Mouse (Mus musculus) right cerebral cortex, postnatal 10 days (tissue): ENCODE results near the gene Frk.
"Not testable (repeated sequence)": the region's sequence is repeated elsewhere in the genome, so short reads cannot be mapped to it uniquely, and the experiment has no call there.

Source experiments
- DNase-seq, 2 experiments: peaks; one replicate each; pipeline ENCODE4 v3.0.0; 2021; ENCODE audit warnings: low spot score in 2 of 2

Gene Frk

DNA sequence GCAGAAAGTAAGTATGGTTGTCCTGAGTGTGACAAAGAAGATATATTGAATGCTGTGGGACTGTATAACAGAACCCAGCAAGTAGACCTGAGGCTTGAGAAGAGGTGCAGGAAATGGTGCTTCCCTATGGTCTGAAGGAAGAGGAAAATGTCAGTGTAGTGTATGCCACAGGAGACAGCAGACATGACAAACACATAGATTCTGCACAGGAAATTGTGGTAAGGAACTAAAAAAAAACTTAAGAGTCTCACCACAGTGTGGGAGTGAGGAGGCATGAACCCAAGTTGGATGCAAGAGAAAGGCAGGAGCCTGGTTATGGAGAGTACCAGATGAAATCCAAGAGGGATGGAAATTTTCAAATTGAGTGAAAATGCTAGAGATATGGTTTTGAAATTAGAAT lies 132.3 kb downstream of the Frk start:
- DNase-seq: no peak

GRCm38 (mm10) chr10:34617216-34617615 lies 134.0 kb downstream of the Frk start:
- DNase-seq: peak; percentile 30 to 44

DNA sequence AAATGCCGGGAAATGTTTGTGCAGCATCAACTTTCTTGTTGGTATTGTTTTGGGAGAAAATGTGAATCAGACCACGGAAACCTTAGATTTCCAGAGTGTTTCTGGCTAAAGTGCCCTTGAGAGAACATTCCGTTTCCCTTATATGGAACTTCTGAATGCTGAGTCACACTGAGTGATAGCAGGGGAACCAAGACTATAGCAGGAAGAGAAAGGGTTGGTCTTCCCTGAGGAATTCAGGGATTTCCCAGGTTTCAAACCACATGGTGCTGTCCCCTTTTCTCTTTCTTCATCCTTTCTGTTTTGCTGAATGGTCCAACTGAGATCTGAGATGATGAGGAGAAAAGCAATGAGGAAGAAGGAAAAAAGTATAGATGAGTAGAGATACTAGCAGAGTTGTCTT lies 135.3 kb downstream of the Frk start:
- DNase-seq: no peak

- not testable (repeated sequence) for DNase-seq
Observed at GRCm38 (mm10) chr10:34620540-34620939, 137.3 kb downstream of the Frk start.

GRCm38 (mm10) chr10:34638245-34638644 lies 155.0 kb downstream of the Frk start:
- no peak for DNase-seq
